Mouse (Mus musculus) forebrain, embryonic 13.5 days (tissue): ENCODE measurements around the gene Zfp746. TPM values are rescaled to one million over a fixed set of nuclear protein-coding genes. Genes with fewer than 3 reads are reported as not detected.

Experiments used
- ATAC-seq: fragments of 200-750 bp; cut with Nextera tagmentation; 2 replicates; pipeline ENCODE4 v1.8.0; 2017
- H3K27ac ChIP-seq: fragments of 300-500 bp; sonication (generic); 2 replicates; pipeline ENCODE4 v1.5.1; 2015; ENCODE audit warnings: inconsistent platforms, mild to moderate bottlenecking, moderate library complexity
- H3K27me3 ChIP-seq: fragments of 300-500 bp; sonication (generic); 2 replicates; pipeline ENCODE4 v1.6.1; 2015; ENCODE audit warnings: mild to moderate bottlenecking, inconsistent platforms
- H3K36me3 ChIP-seq: fragments of 300-500 bp; sonication (generic); 2 replicates; pipeline ENCODE4 v1.6.1; 2015; ENCODE audit warnings: mild to moderate bottlenecking, inconsistent platforms; ENCODE audit not compliant: poor library complexity, severe bottlenecking
- H3K4me1 ChIP-seq: fragments of 300-500 bp; sonication (generic); 2 replicates; pipeline ENCODE4 v1.6.1; 2015; ENCODE audit warnings: inconsistent platforms
- H3K4me2 ChIP-seq: fragments of 300-500 bp; sonication (generic); 2 replicates; pipeline ENCODE4 v1.6.1; 2015; ENCODE audit warnings: inconsistent platforms, mild to moderate bottlenecking, moderate library complexity
- H3K4me3 ChIP-seq: fragments of 300-500 bp; sonication (generic); 2 replicates; pipeline ENCODE4 v1.5.1; 2015; ENCODE audit warnings: mild to moderate bottlenecking, inconsistent platforms
- H3K9ac ChIP-seq: fragments of 300-500 bp; sonication (generic); 2 replicates; pipeline ENCODE4 v1.6.1; 2015; ENCODE audit warnings: mild to moderate bottlenecking, inconsistent platforms
- H3K9me3 ChIP-seq: fragments of 300-500 bp; sonication (generic); replicated peaks from 2 replicates; pipeline ENCODE4 v1.6.1; 2016; ENCODE audit warnings: inconsistent platforms
- WGBS: fragments of 180-500 bp; shearing (Covaris S2); methylation state at CpG from one replicate; pipeline ENCODE4 v1.1.7; 2015; 5-methylcytosine and 5-hydroxymethylcytosine counted together
- polyA plus RNA-seq: library from polyadenylated mRNA; unstranded; fragments of >200 nt; fragmentation: Nextera tagmentation; extraction: Ambion mirVana; gene quantifications from 2 replicates; pipeline ENCODE4 v1.2.1, GENCODE M21; 2015

Zfp746 gene
- polyA plus RNA-seq, 1 experiment from 2014 or later, result 18.2 TPM

GRCm38 (mm10) chr6:48063940-48064339 lies 22.5 kb downstream of the Zfp746 start:
- H3K4me3 ChIP-seq, result no peak overlapping the region
- no peak overlapping the region for H3K9ac ChIP-seq
- H3K27me3 ChIP-seq, result no peaks in the 10 kb centered on the region
- no peaks in the 10 kb centered on the region for H3K9me3 ChIP-seq
- peaks cover 76% of the 10 kb centered on the region for H3K36me3 ChIP-seq
- 95% methylated on average over 28 of the region's 28 CpGs for WGBS
- no peaks in the 10 kb centered on the region for H3K4me1 ChIP-seq
- ATAC-seq, result 0 out of 2 replicates have a peak, but pooled peaks have one; percentile 19
- no peak overlapping the region for H3K27ac ChIP-seq
- no peak overlapping the region for H3K4me2 ChIP-seq

DNA sequence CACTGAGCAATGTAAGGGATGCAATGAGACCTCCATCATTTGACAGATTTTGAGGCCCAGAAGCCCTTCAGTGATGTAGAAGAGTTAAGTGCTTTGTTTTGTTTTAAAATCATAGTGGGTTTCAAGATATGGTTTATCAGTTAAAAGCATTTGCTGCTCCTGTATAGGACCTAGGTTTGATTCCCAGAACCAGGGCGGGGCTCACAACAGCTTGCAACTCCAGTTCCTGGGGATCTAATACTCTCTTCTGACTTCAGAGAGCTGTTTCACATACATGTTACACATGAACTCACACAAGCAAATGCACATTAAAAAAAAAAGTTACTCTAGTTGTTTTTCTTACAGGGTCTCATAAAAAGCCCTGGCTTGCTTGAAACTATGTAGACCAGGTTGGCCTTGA lies 25.5 kb downstream of the Zfp746 start:
- H3K4me2 ChIP-seq, result no peak overlapping the region
- 94% methylated on average over 1 of the region's 1 CpGs for WGBS
- H3K4me3 ChIP-seq, result no peak overlapping the region
- H3K36me3 ChIP-seq, result peaks cover 48% of the 10 kb centered on the region
- no peak for ATAC-seq
- H3K9me3 ChIP-seq, result no peaks in the 10 kb centered on the region
- H3K27ac ChIP-seq, result no peak overlapping the region
- no peaks in the 10 kb centered on the region for H3K4me1 ChIP-seq
- no peak overlapping the region for H3K9ac ChIP-seq
- no peaks in the 10 kb centered on the region for H3K27me3 ChIP-seq

DNA sequence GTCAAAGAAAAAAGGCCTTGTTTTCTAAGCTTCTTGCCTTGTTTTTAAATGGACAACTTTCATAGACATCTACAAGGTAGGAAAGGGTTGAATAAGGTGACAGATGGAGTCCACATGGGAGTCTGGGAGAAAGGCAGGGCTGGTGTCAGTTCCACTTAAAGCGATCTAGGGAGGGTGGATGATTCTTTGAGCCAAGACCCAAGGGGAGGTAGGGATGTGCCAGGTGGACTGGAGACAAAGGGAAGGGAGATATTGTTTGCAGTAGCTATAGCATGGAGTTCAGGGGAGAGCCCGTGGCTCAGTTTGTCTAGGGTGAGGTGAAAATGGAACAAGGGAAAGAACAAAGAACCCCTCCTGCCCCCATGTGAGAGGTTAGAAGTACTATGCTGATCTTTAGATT lies 26.0 kb downstream of the Zfp746 start:
- no peak overlapping the region for H3K9ac ChIP-seq
- no peak overlapping the region for H3K4me3 ChIP-seq
- WGBS, result 91% methylated on average over 2 of the region's 2 CpGs
- H3K4me1 ChIP-seq, result no peaks in the 10 kb centered on the region
- no peaks in the 10 kb centered on the region for H3K27me3 ChIP-seq
- no peak for ATAC-seq
- H3K27ac ChIP-seq, result no peak overlapping the region
- H3K4me2 ChIP-seq, result no peak overlapping the region
- peaks cover 44% of the 10 kb centered on the region for H3K36me3 ChIP-seq
- H3K9me3 ChIP-seq, result no peaks in the 10 kb centered on the region

DNA sequence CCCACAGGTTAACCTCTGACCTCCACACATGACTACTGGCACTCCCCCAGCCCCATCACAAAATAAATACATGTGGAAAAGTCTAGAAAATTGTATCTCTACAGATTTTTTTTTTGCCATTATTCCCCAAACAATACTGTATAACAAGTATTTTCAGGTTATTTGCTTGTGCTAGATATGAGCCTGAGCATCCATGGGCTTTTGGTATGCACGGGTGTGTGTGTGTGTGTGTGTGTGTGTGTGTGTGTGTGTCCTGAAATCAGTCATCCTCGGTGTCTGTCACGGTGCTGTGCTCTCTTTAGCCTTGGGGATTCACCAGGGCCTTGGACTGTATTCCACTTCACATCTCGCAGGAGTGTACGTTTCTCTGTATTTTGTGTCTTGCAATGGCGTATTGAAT lies 34.3 kb downstream of the Zfp746 start:
- 91% methylated on average over 6 of the region's 6 CpGs for WGBS

GRCm38 (mm10) chr6:48051666-48052065 lies 34.7 kb downstream of the Zfp746 start:
- 93% methylated on average over 2 of the region's 2 CpGs for WGBS
- Histone ChIP-seq H3K4me1 (peaks cover 20% of the 10 kb centered on the region), H3K9ac (no peak overlapping the region), H3K27ac (no peak overlapping the region), H3K4me3 (no peak overlapping the region), H3K36me3 (no peaks in the 10 kb centered on the region), H3K27me3 (no peaks in the 10 kb centered on the region), H3K4me2 (no peak overlapping the region), H3K9me3 (no peaks in the 10 kb centered on the region)
- ATAC-seq, result no peak

More for the DNA sequence above, 34.3 kb downstream of the Zfp746 start:
- peaks cover 15% of the 10 kb centered on the region for H3K4me1 ChIP-seq
- H3K27me3 ChIP-seq, result no peaks in the 10 kb centered on the region
- no peaks in the 10 kb centered on the region for H3K36me3 ChIP-seq
- no peak overlapping the region for H3K4me3 ChIP-seq
- no peak overlapping the region for H3K27ac ChIP-seq
- no peaks in the 10 kb centered on the region for H3K9me3 ChIP-seq
- no peak overlapping the region for H3K4me2 ChIP-seq
- ATAC-seq, result no peak
- H3K9ac ChIP-seq, result no peak overlapping the region

GRCm38 (mm10) chr6:48049273-48050065 lies 36.9 kb downstream of the Zfp746 start:
- Histone ChIP-seq H3K4me3 (peak overlapping the region; percentile 86), H3K36me3 (peaks cover 5% of the 10 kb centered on the region), H3K9me3 (no peaks in the 10 kb centered on the region), H3K9ac (peak overlapping the region; percentile 89), H3K4me1 (peaks cover 20% of the 10 kb centered on the region), H3K27me3 (no peaks in the 10 kb centered on the region), H3K4me2 (peak overlapping the region; percentile 81), H3K27ac (no peak overlapping the region)
- WGBS, result 58% methylated on average over 9 of the region's 9 CpGs
- ATAC-seq, result no peak; the same call in 1 of the 2 replicates

DNA sequence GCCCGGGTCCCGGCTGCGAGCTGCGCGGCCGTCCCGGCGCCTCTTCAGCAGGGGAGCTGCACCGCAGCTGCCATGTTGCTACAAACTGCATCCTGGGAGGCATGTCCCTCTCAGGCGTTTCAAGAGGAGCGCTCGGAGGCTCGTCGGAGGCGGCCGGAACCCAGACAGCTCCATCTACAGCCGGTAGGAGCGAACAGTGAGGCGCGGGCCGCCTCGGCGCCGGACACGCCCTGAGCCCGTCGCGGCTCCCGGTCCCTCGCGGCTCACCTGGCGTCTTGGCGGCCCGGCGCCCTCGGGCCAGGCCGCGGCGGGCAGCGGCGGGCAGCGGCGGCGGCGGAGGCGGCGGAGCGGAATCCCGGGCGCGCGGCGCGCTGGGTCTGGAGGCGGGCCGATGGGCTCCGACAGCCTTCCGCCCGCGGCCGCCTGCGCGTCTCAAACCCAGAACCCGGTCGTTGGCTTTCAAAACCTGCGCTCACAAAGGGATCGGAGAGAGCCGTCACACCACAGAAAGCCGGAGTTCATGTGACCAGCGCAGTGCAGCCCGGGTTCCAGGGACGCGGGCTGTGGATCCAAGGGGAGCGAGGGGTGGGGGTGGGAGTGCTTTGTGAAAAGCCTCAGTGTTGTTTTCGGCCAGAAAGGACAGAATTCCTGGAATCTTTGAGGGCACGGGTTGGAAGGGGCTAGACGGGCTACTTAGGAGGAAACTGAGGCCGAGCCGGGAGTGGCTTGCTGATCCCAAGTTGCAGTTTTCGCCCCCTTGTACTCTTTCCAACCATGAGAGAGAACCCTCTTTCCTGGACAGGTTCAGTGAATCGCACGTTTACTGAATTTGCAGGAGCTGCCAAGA lies 37.7 kb downstream of the Zfp746 start, which contains the start of gene Zfp777:
Zfp777 (minus strand) TSS at position 486 of the 847 bp plus-strand sequence.
- Histone ChIP-seq H3K4me1 (peaks cover 20% of the 10 kb centered on the region), H3K9me3 (no peaks in the 10 kb centered on the region), H3K4me2 (peak within 1 kb of the TSS; percentile 81), H3K27me3 (no peaks in the 10 kb centered on the region), H3K36me3 (peaks cover 13% of the 10 kb centered on the region), H3K9ac (peak within 1 kb of the TSS; percentile 89), H3K27ac (peak within 1 kb of the TSS; percentile 93), H3K4me3 (peak within 1 kb of the TSS; percentile 86)
- ATAC-seq, result peak; percentile 94
- under 1% methylated on average over 78 of the region's 82 CpGs for WGBS

- H3K4me2 ChIP-seq, result peak overlapping the region; percentile 81
- peaks cover 23% of the 10 kb centered on the region for H3K36me3 ChIP-seq
- H3K9me3 ChIP-seq, result no peaks in the 10 kb centered on the region
- peak overlapping the region; percentile 89 for H3K9ac ChIP-seq
- H3K4me3 ChIP-seq, result peak overlapping the region; percentile 86
- peak overlapping the region; percentile 93 for H3K27ac ChIP-seq
- peaks cover 20% of the 10 kb centered on the region for H3K4me1 ChIP-seq
- ATAC-seq, result peak; percentile 44
- WGBS, result under 1% methylated on average over 81 of the region's 150 CpGs
- H3K27me3 ChIP-seq, result no peaks in the 10 kb centered on the region
These were observed 38.7 kb downstream of the Zfp746 start for GRCm38 (mm10) chr6:48047450-48048351.

DNA sequence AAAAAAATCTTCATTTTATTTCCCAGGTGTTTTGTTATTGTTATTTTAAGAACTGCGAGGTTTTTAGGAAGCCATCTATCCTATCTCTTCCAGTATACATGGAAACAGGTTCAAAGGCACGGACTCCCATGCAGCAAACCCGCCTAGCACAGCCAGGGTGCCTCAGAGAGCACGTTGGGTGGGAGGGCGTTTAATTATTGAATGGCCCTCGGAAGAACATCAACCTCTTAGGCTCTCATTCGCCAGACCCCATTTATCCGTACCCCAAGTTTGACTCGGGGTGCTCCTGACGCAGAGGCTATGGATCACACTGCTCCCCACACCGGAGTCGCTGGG lies 39.3 kb downstream of the Zfp746 start:
- 6% methylated on average over 12 of the region's 12 CpGs for WGBS
- Histone ChIP-seq H3K27me3 (no peaks in the 10 kb centered on the region), H3K27ac (no peak overlapping the region), H3K9ac (peak overlapping the region; percentile 89), H3K36me3 (peaks cover 27% of the 10 kb centered on the region), H3K4me1 (peaks cover 20% of the 10 kb centered on the region), H3K4me2 (peak overlapping the region; percentile 81), H3K4me3 (peak overlapping the region; percentile 86), H3K9me3 (no peaks in the 10 kb centered on the region)
- no peak for ATAC-seq

DNA sequence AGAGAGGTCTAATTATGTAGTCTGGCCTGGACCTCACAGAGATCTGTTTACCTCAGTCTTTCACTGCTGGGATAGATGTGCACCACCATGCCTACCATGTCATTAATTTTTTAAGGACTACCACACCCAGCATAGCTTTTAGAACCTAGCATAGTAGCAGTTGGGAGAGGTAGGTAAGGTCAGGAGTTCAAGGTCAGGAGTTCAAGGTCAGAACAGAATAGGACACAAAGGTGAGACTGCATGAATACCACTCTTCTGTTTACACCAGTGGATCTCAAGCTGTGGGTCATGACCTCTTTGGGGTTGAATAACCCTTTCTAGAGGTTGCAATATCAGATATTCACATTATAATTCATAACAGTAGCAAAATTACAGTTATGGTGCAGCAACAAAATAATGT lies 53.7 kb downstream of the Zfp746 start:
- ATAC-seq, result no peak
- no peaks in the 10 kb centered on the region for H3K27me3 ChIP-seq
- no peaks in the 10 kb centered on the region for H3K9me3 ChIP-seq
- H3K27ac ChIP-seq, result no peak overlapping the region
- no peak overlapping the region for H3K4me2 ChIP-seq
- H3K4me1 ChIP-seq, result no peaks in the 10 kb centered on the region
- H3K9ac ChIP-seq, result no peak overlapping the region
- no peak overlapping the region for H3K4me3 ChIP-seq
- H3K36me3 ChIP-seq, result peaks cover 91% of the 10 kb centered on the region

DNA sequence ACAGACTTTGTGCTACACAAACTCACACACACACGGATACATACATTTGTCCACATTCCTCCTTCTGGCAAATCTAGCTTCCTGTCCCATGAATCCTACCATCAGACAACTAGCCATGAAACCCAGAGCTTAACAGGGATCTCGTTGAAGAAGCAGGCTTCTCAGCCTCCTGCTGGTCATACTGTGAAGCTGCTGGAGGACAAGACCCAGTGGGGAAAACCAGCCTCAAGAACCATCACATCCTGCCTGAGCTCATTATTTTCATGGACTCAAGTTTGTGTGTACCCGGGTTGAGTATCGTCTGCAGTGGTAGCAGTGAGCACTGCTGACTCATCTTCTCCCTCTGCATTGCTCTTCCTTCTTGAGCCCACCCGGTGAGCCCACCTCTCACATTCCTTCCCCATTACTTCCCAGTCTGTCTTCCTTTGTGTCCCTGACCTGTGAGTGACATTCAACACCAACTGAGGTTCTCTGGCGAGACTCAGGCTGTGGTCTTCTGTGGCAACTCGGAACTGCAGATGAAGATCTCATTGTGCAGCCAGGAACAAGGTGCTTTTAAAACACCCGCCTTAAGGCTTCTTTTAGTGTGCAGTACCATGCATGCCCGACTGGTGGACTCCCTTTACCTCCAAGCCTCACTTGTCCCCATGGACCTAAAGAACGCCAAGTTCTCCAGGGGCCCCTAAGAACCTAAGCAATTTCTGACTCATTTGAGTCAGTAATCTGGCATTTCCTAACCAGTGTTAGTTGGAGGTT lies 60.3 kb downstream of the Zfp746 start:
- Histone ChIP-seq H3K36me3 (peaks cover 90% of the 10 kb centered on the region), H3K4me3 (no peak overlapping the region), H3K4me2 (no peak overlapping the region), H3K4me1 (0 out of 2 replicates have a peak, but pooled peaks cover 6% of the 10 kb centered on the region), H3K27me3 (no peaks in the 10 kb centered on the region), H3K9me3 (peaks cover 21% of the 10 kb centered on the region), H3K27ac (no peak overlapping the region), H3K9ac (no peak overlapping the region)
- no peak for ATAC-seq
- 83% methylated on average over 10 of the region's 10 CpGs for WGBS
